Mouse (Mus musculus): ENCODE results near the gene Tmem80. TPM values are rescaled to one million over a fixed set of nuclear protein-coding genes. Genes with fewer than 3 reads are reported as not detected.

Gene Tmem80
- polyA plus RNA-seq, 1 experiment from 2014 or later = 49.3 TPM

DNA sequence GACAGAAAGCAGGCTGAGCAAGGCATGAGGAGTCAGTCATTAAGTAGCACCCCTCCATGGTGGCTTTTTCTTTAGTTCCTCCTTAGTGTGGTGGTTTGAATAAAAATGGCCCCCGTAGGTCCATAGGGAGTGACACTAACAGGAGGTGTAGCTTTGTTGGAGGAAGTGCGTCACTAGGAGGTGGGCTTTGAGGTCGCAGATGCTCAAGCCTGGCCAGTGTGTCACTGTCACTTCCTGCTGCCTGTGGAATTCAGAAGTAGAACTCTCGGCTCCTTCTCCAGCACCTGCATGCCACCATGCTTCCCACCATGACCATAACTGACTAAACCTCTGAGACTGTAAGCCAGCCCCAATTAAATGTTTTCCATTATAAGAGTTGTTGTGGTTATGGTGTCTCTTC lies 39.8 kb downstream of the Tmem80 start:
- no peak overlapping the region for H3K9ac ChIP-seq (replicated peaks; ENCODE audit: low read length)
- no peaks in the 10 kb centered on the region for H3K36me3 ChIP-seq (ENCODE audit: insufficient read depth, low read length)
- H3K9me3 ChIP-seq (ENCODE audit: low read length) = no peaks in the 10 kb centered on the region
- no peak overlapping the region for H3K27ac ChIP-seq (ENCODE audit: low read length)
- H3K4me2 ChIP-seq (replicated peaks; ENCODE audit: low read depth, low read length) = no peak overlapping the region
- no peaks in the 10 kb centered on the region; the same call in 1 of the 2 replicates for H3K27me3 ChIP-seq (ENCODE audit: insufficient read depth, low read length)
- H3K4me1 ChIP-seq (ENCODE audit: insufficient read depth, low read length) = 0 out of 2 replicates have a peak, but pooled peaks cover 4% of the 10 kb centered on the region
- ATAC-seq (ENCODE audit: low FRiP score, low TSS enrichment) = no peak
- 76% methylated on average over 4 of the region's 4 CpGs for WGBS
- H3K4me3 ChIP-seq (ENCODE audit: low read length) = no peak overlapping the region

DNA sequence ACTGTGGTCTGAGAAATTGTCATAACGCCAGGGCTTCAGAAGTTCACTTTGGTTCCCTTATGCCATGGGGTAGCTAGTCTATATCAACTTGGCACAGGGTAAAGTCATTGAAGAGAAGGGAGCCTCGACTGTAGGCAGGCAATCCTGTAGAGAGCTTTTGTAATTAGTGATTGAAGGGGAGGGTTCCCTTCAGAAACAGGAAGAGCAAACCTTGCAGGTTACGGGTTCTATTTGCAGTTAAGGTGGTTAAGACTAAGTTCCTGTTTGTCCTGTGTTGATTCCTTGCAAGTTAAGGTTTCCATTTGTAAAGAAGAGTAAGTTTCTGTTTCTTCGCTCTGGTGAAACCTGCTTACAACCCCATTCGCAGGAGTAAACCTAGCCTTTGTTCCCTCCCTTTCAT lies 42.4 kb downstream of the Tmem80 start:
- H3K9me3 ChIP-seq (ENCODE audit: low read length) = no peaks in the 10 kb centered on the region
- H3K4me2 ChIP-seq (replicated peaks; ENCODE audit: low read depth, low read length) = no peak overlapping the region
- H3K27me3 ChIP-seq (ENCODE audit: insufficient read depth, low read length) = no peaks in the 10 kb centered on the region; the same call in 1 of the 2 replicates
- no peak overlapping the region for H3K27ac ChIP-seq (ENCODE audit: low read length)
- H3K4me1 ChIP-seq (ENCODE audit: insufficient read depth, low read length) = 0 out of 2 replicates have a peak, but pooled peaks cover 5% of the 10 kb centered on the region
- no peak overlapping the region for H3K4me3 ChIP-seq (ENCODE audit: low read length)
- WGBS = 71% methylated on average over 5 of the region's 5 CpGs
- ATAC-seq (ENCODE audit: low FRiP score, low TSS enrichment) = no peak
- H3K9ac ChIP-seq (replicated peaks; ENCODE audit: low read length) = no peak overlapping the region
- no peaks in the 10 kb centered on the region for H3K36me3 ChIP-seq (ENCODE audit: insufficient read depth, low read length)

DNA sequence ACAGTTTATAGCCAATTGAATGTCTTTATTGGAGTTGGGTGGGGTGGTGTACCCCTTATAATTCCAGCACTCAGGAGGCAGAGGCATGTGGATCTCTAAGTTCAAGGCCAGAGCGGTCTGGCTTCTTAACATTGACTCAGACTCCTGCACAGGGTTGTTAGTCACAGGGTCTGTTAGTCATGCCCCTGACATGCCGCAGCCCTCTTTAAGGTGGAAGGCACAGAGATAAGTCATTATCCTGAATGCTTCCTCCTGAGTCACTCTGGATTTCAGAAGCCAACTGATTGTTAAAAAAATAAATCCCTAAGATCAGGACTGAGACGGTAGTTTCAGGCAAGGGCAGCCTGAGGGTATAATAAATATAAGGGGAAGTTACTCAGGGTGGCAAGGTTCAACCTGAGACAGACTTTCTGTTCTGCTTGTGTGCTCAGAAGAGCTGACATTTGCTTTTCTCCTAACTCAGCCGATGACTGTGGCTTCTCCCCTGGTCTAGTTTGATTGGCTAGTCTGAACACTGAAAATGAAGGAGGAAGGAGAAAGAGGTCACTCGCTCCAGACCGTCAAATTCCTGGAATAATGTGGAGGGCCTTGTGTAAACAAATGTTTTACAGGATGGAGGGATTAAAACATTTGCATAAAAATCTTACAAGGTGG lies 44.5 kb downstream of the Tmem80 start:
- Histone ChIP-seq H3K27ac (ENCODE audit: low read length) (peak overlapping the region; percentile 3; the same call in 1 of the 2 replicates), H3K27me3 (ENCODE audit: insufficient read depth, low read length) (no peaks in the 10 kb centered on the region), H3K4me3 (ENCODE audit: low read length) (no peak overlapping the region), H3K9me3 (ENCODE audit: low read length) (no peaks in the 10 kb centered on the region), H3K36me3 (ENCODE audit: insufficient read depth, low read length) (no peaks in the 10 kb centered on the region), H3K9ac (replicated peaks; ENCODE audit: low read length) (no peak overlapping the region), H3K4me1 (ENCODE audit: insufficient read depth, low read length) (0 out of 2 replicates have a peak, but pooled peaks cover 5% of the 10 kb centered on the region), H3K4me2 (replicated peaks; ENCODE audit: low read depth, low read length) (no peak overlapping the region)
- no peak for ATAC-seq (ENCODE audit: low FRiP score, low TSS enrichment)
- WGBS = 43% methylated on average over 6 of the region's 6 CpGs

DNA sequence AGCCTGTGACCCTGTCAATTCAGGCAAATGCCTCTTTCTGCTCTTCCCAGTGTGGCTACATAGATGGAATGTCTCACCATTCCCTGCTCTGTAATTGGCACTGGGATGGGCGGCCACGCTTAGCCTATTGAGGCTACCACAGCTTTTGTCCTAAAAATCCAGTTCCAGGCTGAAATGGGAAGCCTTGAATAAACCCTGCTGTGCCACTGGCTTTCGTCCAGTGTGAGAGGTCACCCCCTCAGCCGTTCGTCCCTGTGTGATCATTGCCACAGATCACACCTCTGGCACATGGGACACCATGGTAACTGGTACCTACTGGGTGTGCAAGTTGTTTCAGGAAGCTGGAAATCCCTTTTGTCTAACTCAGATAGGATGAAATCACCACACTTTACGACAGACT lies 46.1 kb downstream of the Tmem80 start:
- Histone ChIP-seq H3K9ac (replicated peaks; ENCODE audit: low read length) (no peak overlapping the region), H3K9me3 (ENCODE audit: low read length) (no peaks in the 10 kb centered on the region), H3K36me3 (ENCODE audit: insufficient read depth, low read length) (no peaks in the 10 kb centered on the region), H3K4me3 (ENCODE audit: low read length) (no peak overlapping the region), H3K4me1 (ENCODE audit: insufficient read depth, low read length) (0 out of 2 replicates have a peak, but pooled peaks cover 5% of the 10 kb centered on the region), H3K4me2 (replicated peaks; ENCODE audit: low read depth, low read length) (no peak overlapping the region), H3K27ac (ENCODE audit: low read length) (no peak overlapping the region), H3K27me3 (ENCODE audit: insufficient read depth, low read length) (no peaks in the 10 kb centered on the region)
- ATAC-seq (ENCODE audit: low FRiP score, low TSS enrichment) = no peak
- WGBS = 64% methylated on average over 6 of the region's 6 CpGs

DNA sequence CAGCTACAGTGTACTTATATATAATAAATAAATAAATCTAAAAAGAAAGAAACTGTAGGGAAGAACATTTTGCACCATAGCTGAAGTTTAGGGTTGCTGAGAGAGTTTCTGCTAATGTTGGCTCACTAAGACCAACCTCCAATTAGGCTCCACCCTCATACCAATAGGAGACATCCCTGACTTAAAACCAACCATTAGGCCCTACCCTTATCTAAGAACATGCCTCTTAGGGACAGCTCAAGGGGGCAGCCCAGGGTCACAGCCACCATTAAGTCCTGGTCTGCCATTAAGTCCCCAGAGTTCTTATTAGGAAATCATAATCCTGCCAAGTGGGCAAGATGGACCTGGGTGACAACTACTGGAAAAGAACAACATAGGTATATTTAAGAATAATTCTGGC lies 46.9 kb downstream of the Tmem80 start:
- Histone ChIP-seq H3K4me1 (ENCODE audit: insufficient read depth, low read length) (0 out of 2 replicates have a peak, but pooled peaks cover 5% of the 10 kb centered on the region), H3K27ac (ENCODE audit: low read length) (no peak overlapping the region), H3K9me3 (ENCODE audit: low read length) (no peaks in the 10 kb centered on the region), H3K36me3 (ENCODE audit: insufficient read depth, low read length) (no peaks in the 10 kb centered on the region), H3K27me3 (ENCODE audit: insufficient read depth, low read length) (no peaks in the 10 kb centered on the region), H3K9ac (replicated peaks; ENCODE audit: low read length) (no peak overlapping the region), H3K4me3 (ENCODE audit: low read length) (no peak overlapping the region), H3K4me2 (replicated peaks; ENCODE audit: low read depth, low read length) (no peak overlapping the region)
- ATAC-seq (ENCODE audit: low FRiP score, low TSS enrichment) = no peak

DNA sequence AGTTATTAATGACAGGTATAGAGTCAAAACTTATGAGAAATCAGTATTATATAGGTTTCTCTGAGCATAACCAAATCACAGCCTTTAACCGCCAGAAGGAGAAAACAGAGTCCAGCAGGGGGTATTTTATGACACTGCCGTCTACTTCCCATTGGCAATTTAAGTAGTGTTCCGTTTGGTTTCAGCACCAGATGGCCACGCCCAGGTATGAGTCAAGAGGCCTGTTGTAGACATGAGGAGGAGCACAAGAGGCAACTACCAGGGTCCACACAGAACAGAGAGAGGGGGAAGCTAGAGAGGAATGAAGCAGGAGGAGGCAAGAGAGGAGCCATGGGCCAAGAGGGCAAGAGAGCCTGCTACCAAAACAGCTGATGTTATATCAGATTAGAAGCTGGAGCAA lies 52.0 kb downstream of the Tmem80 start:
- no peak overlapping the region for H3K4me3 ChIP-seq (ENCODE audit: low read length)
- H3K36me3 ChIP-seq (ENCODE audit: insufficient read depth, low read length) = no peaks in the 10 kb centered on the region
- H3K4me1 ChIP-seq (ENCODE audit: insufficient read depth, low read length) = no peaks in the 10 kb centered on the region
- H3K9me3 ChIP-seq (ENCODE audit: low read length) = no peaks in the 10 kb centered on the region
- no peak for ATAC-seq (ENCODE audit: low FRiP score, low TSS enrichment)
- no peaks in the 10 kb centered on the region for H3K27me3 ChIP-seq (ENCODE audit: insufficient read depth, low read length)
- H3K4me2 ChIP-seq (replicated peaks; ENCODE audit: low read depth, low read length) = no peak overlapping the region
- no peak overlapping the region for H3K27ac ChIP-seq (ENCODE audit: low read length)
- WGBS = 39% methylated on average over 4 of the region's 4 CpGs
- no peak overlapping the region for H3K9ac ChIP-seq (replicated peaks; ENCODE audit: low read length)

DNA sequence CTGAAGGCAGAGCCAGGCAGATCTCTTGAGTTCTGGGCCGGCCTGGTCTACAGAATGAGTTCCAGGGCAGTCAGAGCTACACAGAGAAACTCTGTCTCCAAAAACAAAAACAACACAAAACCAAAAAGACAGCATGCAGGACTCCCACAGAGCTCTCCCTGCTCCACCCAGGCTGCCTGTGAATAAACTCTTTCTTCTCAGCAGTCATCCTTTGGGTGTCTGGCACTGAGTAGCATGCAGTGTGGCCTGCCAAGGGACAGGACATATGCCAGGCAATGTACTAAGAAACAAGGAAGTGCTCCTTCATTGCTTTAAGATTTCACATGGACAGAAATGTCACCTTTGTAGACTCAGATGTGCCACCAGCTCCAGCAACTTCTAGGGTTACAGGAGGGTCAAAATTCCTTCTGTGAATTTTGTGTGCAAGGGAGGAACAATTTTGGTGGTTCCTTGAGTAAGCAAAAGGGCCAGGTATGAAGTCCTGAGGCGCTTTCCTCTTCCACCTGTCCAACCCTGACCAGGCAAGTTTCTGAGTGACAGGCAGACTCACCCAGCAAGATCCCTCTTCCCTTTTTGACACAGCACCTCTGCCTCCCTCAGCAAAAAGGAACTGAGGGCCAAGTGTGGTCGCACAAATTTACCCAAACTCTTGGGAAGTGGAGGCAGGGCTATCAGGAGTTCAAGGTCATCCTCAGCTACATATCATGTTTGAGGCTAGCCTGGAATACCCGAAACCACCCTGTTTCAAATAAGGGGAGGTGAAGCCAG lies 53.7 kb downstream of the Tmem80 start:
- no peak overlapping the region for H3K4me2 ChIP-seq (replicated peaks; ENCODE audit: low read depth, low read length)
- H3K27ac ChIP-seq (ENCODE audit: low read length) = no peak overlapping the region
- H3K4me1 ChIP-seq (ENCODE audit: insufficient read depth, low read length) = no peaks in the 10 kb centered on the region
- 72% methylated on average over 4 of the region's 4 CpGs for whole genome bisulfite sequencing
- ATAC-seq (ENCODE audit: low FRiP score, low TSS enrichment) = no peak
- H3K36me3 ChIP-seq (ENCODE audit: insufficient read depth, low read length) = no peaks in the 10 kb centered on the region
- no peak overlapping the region for H3K9ac ChIP-seq (replicated peaks; ENCODE audit: low read length)
- no peaks in the 10 kb centered on the region for H3K27me3 ChIP-seq (ENCODE audit: insufficient read depth, low read length)
- no peak overlapping the region for H3K4me3 ChIP-seq (ENCODE audit: low read length)
- H3K9me3 ChIP-seq (ENCODE audit: low read length) = no peaks in the 10 kb centered on the region

Other genes with a start within 250 kb of the Tmem80 start
- 9.2 and 10.5 TPM in 2 replicates for gene Pkp3, start 249.5 kb upstream of the Tmem80 start, polyA plus RNA-seq (2015; fragmentation: Nextera tagmentation; extraction: Ambion mirVana)
- gene Sigirr, start 227.2 kb upstream of the Tmem80 start, polyA plus RNA-seq (2015; fragmentation: Nextera tagmentation; extraction: Ambion mirVana) = 37.7 and 45.2 TPM in 2 replicates
- gene Ano9, start 209.9 kb upstream of the Tmem80 start, polyA plus RNA-seq (2015; fragmentation: Nextera tagmentation; extraction: Ambion mirVana) = 8.0 and 8.6 TPM in 2 replicates
- gene Ptdss2, start 205.4 kb upstream of the Tmem80 start, polyA plus RNA-seq (2015; fragmentation: Nextera tagmentation; extraction: Ambion mirVana) = 85.5 and 86.7 TPM in 2 replicates
- gene Rnh1, start 154.9 kb upstream of the Tmem80 start, polyA plus RNA-seq (2015; fragmentation: Nextera tagmentation; extraction: Ambion mirVana) = 141 and 155 TPM in 2 replicates
- gene Hras, start 133.7 kb upstream of the Tmem80 start, polyA plus RNA-seq (2015; fragmentation: Nextera tagmentation; extraction: Ambion mirVana) = 40.3 and 78.3 TPM in 2 replicates
- 13.5 and 15.1 TPM in 2 replicates for gene Lrrc56, start 133.6 kb upstream of the Tmem80 start, polyA plus RNA-seq (2015; fragmentation: Nextera tagmentation; extraction: Ambion mirVana)
- gene Lmntd2, start 113.7 kb upstream of the Tmem80 start, polyA plus RNA-seq (2015; fragmentation: Nextera tagmentation; extraction: Ambion mirVana) = 3.9 and 4.4 TPM in 2 replicates
- gene Rassf7, start 111.9 kb upstream of the Tmem80 start, polyA plus RNA-seq (2015; fragmentation: Nextera tagmentation; extraction: Ambion mirVana) = 76.3 and 78.3 TPM in 2 replicates
- gene Phrf1, start 99.0 kb upstream of the Tmem80 start, polyA plus RNA-seq (2015; fragmentation: Nextera tagmentation; extraction: Ambion mirVana) = 81.2 and 93.0 TPM in 2 replicates
- gene Irf7, start 61.3 kb upstream of the Tmem80 start, polyA plus RNA-seq (2015; fragmentation: Nextera tagmentation; extraction: Ambion mirVana) = 3.2 and 6.0 TPM in 2 replicates
- 15.4 and 16.3 TPM in 2 replicates for gene Cdhr5, start 51.0 kb upstream of the Tmem80 start, polyA plus RNA-seq (2015; fragmentation: Nextera tagmentation; extraction: Ambion mirVana)
- gene Sct, start 48.6 kb upstream of the Tmem80 start, polyA plus RNA-seq (2015; fragmentation: Nextera tagmentation; extraction: Ambion mirVana) = 45.2 and 47.1 TPM in 2 replicates
- gene Drd4, start 35.7 kb upstream of the Tmem80 start, polyA plus RNA-seq (2015; fragmentation: Nextera tagmentation; extraction: Ambion mirVana) = 1.3 and 1.5 TPM in 2 replicates
- gene Deaf1, start within 50 bp of the Tmem80 start, polyA plus RNA-seq (2015; fragmentation: Nextera tagmentation; extraction: Ambion mirVana) = 77.4 and 87.5 TPM in 2 replicates
- gene Eps8l2, start 11.1 kb downstream of the Tmem80 start, polyA plus RNA-seq (2015; fragmentation: Nextera tagmentation; extraction: Ambion mirVana) = 59.4 and 62.9 TPM in 2 replicates
- 371 and 374 TPM in 2 replicates for gene Taldo1, start 64.5 kb downstream of the Tmem80 start, polyA plus RNA-seq (2015; fragmentation: Nextera tagmentation; extraction: Ambion mirVana)
- gene Gatd1, start 86.4 kb downstream of the Tmem80 start, polyA plus RNA-seq (2015; fragmentation: Nextera tagmentation; extraction: Ambion mirVana) = 63.7 and 65.3 TPM in 2 replicates
- gene Cend1, start 101.8 kb downstream of the Tmem80 start, polyA plus RNA-seq (2015; fragmentation: Nextera tagmentation; extraction: Ambion mirVana) = 3.0 TPM in 2 replicates
- gene Slc25a22, start 110.2 kb downstream of the Tmem80 start, polyA plus RNA-seq (2015; fragmentation: Nextera tagmentation; extraction: Ambion mirVana) = 33.2 and 39.9 TPM in 2 replicates
- 11.4 and 12.6 TPM in 2 replicates for gene Pidd1, start 116.3 kb downstream of the Tmem80 start, polyA plus RNA-seq (2015; fragmentation: Nextera tagmentation; extraction: Ambion mirVana)
- gene Rplp2, start 119.6 kb downstream of the Tmem80 start, polyA plus RNA-seq (2015; fragmentation: Nextera tagmentation; extraction: Ambion mirVana) = 1,055 and 1,146 TPM in 2 replicates
- gene Pnpla2, start 127.5 kb downstream of the Tmem80 start, polyA plus RNA-seq (2015; fragmentation: Nextera tagmentation; extraction: Ambion mirVana) = 47.0 and 51.5 TPM in 2 replicates
- 23.7 and 24.1 TPM in 2 replicates for gene Cracr2b, start 133.4 kb downstream of the Tmem80 start, polyA plus RNA-seq (2015; fragmentation: Nextera tagmentation; extraction: Ambion mirVana)
- gene Cd151, start 139.7 kb downstream of the Tmem80 start, polyA plus RNA-seq (2015; fragmentation: Nextera tagmentation; extraction: Ambion mirVana) = 48.4 and 54.3 TPM in 2 replicates
- 68.8 and 73.2 TPM in 2 replicates for gene Polr2l, start 147.4 kb downstream of the Tmem80 start, polyA plus RNA-seq (2015; fragmentation: Nextera tagmentation; extraction: Ambion mirVana)
- 105 and 110 TPM in 2 replicates for gene Tspan4, start 147.5 kb downstream of the Tmem80 start, polyA plus RNA-seq (2015; fragmentation: Nextera tagmentation; extraction: Ambion mirVana)
- 47.7 and 50.5 TPM in 2 replicates for gene Chid1, start 212.1 kb downstream of the Tmem80 start, polyA plus RNA-seq (2015; fragmentation: Nextera tagmentation; extraction: Ambion mirVana)
- 99.4 and 100 TPM in 2 replicates for gene Ap2a2, start 234.4 kb downstream of the Tmem80 start, polyA plus RNA-seq (2015; fragmentation: Nextera tagmentation; extraction: Ambion mirVana)

All from kidney, embryonic 16.5 days (tissue).